ENCODE assay signal across 8 mouse cellular contexts in the genomic region with DNA sequence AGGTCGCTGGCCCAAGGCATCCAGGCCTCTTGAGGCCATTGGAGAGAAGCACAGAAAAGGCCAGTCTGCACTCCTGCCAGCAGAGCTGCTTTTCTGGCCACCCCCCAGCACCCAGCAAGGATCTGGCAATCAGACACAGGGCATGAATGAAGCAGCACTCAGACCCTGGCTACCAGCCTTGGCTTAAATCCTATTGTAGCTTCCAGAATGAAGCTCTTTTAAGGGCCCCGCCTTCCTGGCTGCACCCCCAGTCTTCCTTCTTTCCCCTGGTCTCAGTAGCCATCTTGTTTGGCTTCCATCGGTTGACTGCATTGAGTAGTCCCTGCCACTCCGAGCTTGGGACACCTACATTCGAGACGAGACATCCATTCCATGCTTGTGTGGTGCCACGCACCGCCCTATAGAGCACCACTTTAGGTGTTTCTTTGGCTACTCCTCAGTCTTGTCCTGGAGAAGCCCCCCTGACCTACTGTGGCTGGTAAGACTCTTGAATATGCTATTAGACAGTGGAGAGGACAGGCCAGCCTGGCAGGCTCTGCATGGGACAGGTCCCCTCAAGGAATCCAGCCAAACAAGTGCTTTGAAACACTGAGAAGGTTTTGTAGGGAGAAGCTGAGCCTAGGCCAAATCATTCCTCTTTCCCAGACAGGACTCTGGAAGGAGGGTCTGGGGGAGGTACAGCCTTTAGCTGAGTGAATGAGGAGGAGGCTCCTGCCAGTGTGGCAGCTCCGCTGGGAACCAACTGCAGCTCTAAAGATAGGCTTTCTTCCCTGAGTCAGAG. TPM values are rescaled to one million over a fixed set of nuclear protein-coding genes. Genes with fewer than 3 reads are reported as not detected.
DNase-seq lines count a peak whose midpoint lies in the region; ATAC-seq lines count a peak whose summit lies in the region.

No protein-coding gene starts in this region.

- peak; percentile 56 for ATAC-seq in frontal cortex, adult (ENCODE audit: low TSS enrichment)
- no peak for ATAC-seq in megakaryocyte, adult 5-6 weeks (ENCODE audit: poor library complexity, severe bottlenecking)

- intact Hi-C loops in gastrocnemius, postnatal 14 days (cut with DNase I; ENCODE audit: low total_unique reads): no loop called here

- no peak for DNase-seq in frontal cortex, postnatal 25 days (ENCODE audit: low spot score in 2 of 2)
- DNase-seq in cerebellum, adult 11-12 months: peak; percentile 97
- DNase-seq in gastrocnemius, postnatal 14 days: peak; percentile 75
- DNase-seq in layer of hippocampus, postnatal 36 days: peak; percentile 70 to 80
- DNase-seq in testis, postnatal 14 days (ENCODE audit: low spot score): peak; percentile 82
- DNase-seq in spleen, adult 18-20 months: no peak

RNA-seq across cellular contexts. Expression of a gene that starts 3.1 kb away (rescaled TPM):
- under 1 TPM in 1 of 2 experiments, not detected in 1; 0.31 TPM for total RNA-seq in gastrocnemius, postnatal 14 days (2021)
- total RNA-seq in layer of hippocampus, postnatal 36 days (2021): under 1 TPM in 1 of 2 experiments, not detected in 1; 0.99 TPM
- not detected in 2 replicates for total RNA-seq in megakaryocyte, adult 5-6 weeks (2015)
- not detected in 2 replicates for total RNA-seq in megakaryocyte, adult 5-6 weeks (2017)

RNA-seq across cellular contexts. Expression of a gene that starts 7.8 kb away (rescaled TPM):
- total RNA-seq in gastrocnemius, postnatal 14 days (2021): not detected
- total RNA-seq in layer of hippocampus, postnatal 36 days (2021): not detected
- total RNA-seq in megakaryocyte, adult 5-6 weeks (2015): 0.11 TPM in 1 of 2 replicates, not detected in the other
- total RNA-seq in megakaryocyte, adult 5-6 weeks (2017): 0.15 TPM in 1 of 2 replicates, not detected in the other

RNA-seq across cellular contexts. Expression of a gene that starts 14.9 kb away (rescaled TPM):
- 1 to 10 TPM; 1.1 to 1.2 TPM for total RNA-seq in gastrocnemius, postnatal 14 days (2021)
- total RNA-seq in layer of hippocampus, postnatal 36 days (2021): 10 to 100 TPM; 26.8 to 28.6 TPM
- 0.78 and 1.6 TPM in 2 replicates for total RNA-seq in megakaryocyte, adult 5-6 weeks (2015)
- total RNA-seq in megakaryocyte, adult 5-6 weeks (2017): 1.8 and 2.2 TPM in 2 replicates

RNA-seq across cellular contexts. Expression of a gene that starts 25.9 kb away (rescaled TPM):
- 1 to 10 TPM; 2.5 to 3.1 TPM for total RNA-seq in gastrocnemius, postnatal 14 days (2021)
- 1 to 10 TPM; 4.9 to 5.8 TPM for total RNA-seq in layer of hippocampus, postnatal 36 days (2021)
- total RNA-seq in megakaryocyte, adult 5-6 weeks (2015): 14.3 and 16.2 TPM in 2 replicates
- 7.7 and 9.3 TPM in 2 replicates for total RNA-seq in megakaryocyte, adult 5-6 weeks (2017)

RNA-seq across cellular contexts. Expression of a gene that starts 59.8 kb away (rescaled TPM):
- 10 to 100 TPM; 14.1 to 14.9 TPM for total RNA-seq in gastrocnemius, postnatal 14 days (2021)
- 10 to 100 TPM in 1 of 2 experiments, 1 to 10 TPM in 1; 10.0 to 10.5 TPM for total RNA-seq in layer of hippocampus, postnatal 36 days (2021)
- total RNA-seq in megakaryocyte, adult 5-6 weeks (2015): 21.9 and 24.2 TPM in 2 replicates
- 24.4 and 27.1 TPM in 2 replicates for total RNA-seq in megakaryocyte, adult 5-6 weeks (2017)

Comparison
In these comparisons a context has a peak if more than half of its experiments do, and no peak if none do; other contexts are left out.
1. DNase-seq: peak in cerebellum, adult 11-12 months (single experiment), gastrocnemius, postnatal 14 days (single experiment), layer of hippocampus, postnatal 36 days (2 of 2) and testis, postnatal 14 days (single experiment); none in frontal cortex, postnatal 25 days (0 of 2) and spleen, adult 18-20 months (0 of 2).
2. RNA of a gene that starts 14.9 kb away (total RNA-seq): 26.8 to 28.6 TPM in layer of hippocampus, postnatal 36 days; 0.78 to 2.2 TPM in megakaryocyte, adult 5-6 weeks and 1.1 to 1.2 TPM in gastrocnemius, postnatal 14 days; every median in the first group is over 4 times any median in the second.